Mouse (Mus musculus) lung, adult 18-20 months (tissue): ENCODE measurements at regions not wholly inside any gene's neighbourhood (a gene's known extent, or its start where the extent isn't known, plus 50 kb on each side); places are given as distances from the start of the nearest gene placed in this dataset.
"Not testable (repeated sequence)": the region's sequence is repeated elsewhere in the genome, so short reads cannot be mapped to it uniquely, and the experiment has no call there.

Experiments used
- DNase-seq, 2 experiments: peaks; one replicate each; pipeline ENCODE4 v3.0.0; 2022; ENCODE audit warnings: mixed read lengths in 2 of 2

DNA sequence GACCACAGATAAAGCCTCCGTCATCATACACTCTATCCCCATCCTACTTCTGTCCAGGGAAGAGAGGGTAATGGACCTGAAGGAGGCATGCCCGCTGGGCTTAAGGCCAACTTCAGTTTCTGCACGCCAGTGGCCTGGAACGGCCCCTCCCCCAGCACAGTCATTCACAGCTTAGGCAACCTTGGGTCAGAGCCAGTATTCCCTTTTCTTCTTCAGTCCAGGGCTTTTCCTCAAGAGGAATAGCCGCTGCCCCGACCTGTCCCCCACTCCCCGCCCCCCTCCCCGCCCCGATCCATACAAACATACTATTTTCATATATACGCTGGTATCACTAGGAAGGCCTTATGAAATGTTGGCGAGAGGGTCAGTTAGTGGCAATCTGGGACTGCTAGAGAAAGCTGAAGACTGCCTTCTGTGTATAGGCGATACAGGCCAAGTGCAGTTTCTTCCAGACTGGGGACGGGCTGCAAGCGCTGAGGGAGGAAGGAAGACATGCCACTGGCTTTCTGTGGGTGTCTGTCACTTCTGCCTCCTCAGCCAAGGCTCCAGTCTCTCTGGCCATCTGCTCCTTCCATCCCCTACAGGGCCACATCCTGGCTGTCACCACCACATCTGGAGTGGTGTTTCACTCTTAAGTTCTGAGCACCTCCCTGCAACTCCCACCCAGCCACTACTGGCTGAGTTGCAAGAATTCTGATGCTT, 113.5 kb upstream of the Lemd2 start:
- peak; percentile 76 to 80 for DNase-seq

DNA sequence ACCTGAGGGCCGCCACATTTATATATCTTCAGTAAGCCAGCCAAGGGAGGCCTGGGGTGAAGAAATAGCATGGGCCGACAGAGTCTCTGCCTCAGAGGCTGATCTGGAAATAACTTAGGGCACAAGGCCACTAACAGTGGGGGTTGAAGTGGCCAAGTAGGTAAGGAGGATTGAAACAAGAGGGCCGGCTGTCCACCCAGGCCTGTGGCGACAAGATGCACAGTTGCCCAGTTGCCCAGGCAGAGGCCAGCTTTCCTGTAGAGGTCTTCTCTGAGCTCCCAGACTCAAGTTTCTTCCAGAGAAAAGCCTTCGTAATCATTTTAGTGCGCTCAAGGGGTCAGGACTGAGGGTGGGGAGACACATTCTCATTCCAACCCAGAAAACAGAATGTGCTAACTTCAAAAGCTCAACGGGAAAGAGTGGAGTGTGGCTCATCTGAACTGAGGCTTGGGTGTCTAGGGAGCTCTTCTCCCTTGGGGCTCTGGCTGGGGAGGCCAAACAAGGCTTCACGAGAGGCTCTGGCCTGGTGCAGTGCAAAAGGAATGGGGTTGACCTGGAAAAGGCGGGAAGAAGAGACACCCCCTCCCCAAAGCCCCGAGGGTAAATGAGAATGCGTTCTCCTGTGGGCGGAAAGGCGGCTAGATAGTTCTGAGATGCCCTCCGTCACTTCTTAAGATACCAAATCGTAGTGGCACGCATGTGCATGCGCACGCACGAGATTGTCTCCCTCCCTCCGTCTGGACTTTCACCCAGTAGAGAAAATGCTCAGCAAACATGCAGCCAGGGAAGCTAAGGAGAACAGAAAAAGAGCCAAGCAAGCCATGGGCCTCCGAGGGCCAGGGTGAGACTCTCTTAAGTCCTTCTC, 112.7 kb upstream of the Lemd2 start:
- no peak for DNase-seq

DNA sequence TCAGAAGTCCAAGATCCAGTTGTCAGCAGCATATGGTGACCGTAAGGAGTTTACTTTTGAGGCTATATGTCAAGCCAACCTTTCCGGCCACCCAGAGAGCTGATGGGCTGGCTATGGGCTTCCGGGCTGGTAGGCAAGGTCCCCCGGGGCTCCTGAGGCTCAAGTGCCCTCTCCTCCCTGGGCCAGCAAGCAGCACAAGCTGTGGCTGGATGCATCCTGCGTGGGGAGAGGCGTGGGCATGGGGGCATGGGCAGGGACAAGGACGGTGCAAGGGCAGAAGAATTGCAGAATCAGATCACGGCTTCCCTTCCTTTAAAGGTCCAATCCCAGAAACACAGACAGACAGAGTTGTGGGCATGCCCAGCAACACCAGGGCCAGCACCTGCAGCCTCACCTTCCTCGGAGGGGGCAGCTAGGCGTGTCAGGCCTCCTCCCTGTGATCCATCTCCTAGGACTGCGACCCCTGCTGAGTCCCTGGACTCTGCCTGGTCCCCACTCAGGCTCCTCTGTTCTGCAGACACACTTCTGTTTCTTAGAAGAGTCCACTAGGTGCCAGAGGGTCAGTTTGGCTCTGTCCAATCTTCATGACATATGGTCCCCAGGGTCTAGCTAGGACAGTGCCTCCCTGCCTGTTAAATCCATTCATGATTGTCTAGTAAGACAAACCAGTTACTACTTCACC, 111.8 kb upstream of the Lemd2 start:
- DNase-seq: no peak

DNA sequence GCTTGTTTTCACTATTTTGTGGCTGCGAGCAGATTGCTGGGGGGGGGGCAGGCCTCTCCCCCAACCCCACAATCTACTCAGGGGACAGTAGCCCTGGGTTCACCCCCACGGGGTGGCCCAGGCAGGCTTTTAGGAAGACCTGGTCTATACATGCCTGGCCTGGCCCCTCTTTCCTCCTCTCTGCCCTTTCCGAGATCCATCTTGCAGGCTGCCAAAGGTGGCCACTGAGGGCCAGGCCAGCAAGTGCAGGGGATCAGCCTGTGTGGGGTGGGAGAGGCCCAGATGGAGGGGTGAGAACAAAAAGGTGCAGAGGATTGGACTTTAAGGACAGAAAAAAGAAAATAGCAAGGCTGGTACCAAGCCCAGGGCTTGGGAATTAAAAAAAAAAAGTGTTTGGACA, 111.2 kb upstream of the Lemd2 start:
- no peak for DNase-seq

DNA sequence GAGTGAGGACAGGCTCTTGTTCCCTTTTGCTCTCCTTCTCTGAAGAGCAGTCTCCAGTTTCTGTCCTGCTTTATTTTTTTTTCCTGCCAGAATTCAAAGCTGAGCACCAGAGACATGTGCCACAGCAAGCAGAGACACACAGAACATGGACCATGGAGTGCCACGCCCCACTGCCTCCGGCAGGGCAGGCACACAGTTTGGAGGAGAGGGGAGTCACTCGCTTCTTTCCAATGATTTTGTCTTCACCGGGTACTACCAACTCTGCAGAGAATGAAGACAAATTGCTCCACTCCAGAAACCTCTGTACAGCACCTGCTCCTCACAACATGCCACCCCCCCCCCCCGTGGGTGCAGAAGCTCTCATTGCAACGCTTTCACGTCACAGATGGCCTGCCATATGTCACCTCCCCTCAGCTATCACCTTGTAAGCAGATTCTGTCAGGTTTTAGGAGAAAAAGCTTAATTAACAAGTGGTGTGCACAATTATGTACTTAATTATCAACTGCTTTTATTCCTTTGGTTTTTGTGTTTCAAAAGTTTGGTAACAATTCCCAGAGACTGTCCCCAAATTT, 110.6 kb upstream of the Lemd2 start:
- no peak for DNase-seq

DNA sequence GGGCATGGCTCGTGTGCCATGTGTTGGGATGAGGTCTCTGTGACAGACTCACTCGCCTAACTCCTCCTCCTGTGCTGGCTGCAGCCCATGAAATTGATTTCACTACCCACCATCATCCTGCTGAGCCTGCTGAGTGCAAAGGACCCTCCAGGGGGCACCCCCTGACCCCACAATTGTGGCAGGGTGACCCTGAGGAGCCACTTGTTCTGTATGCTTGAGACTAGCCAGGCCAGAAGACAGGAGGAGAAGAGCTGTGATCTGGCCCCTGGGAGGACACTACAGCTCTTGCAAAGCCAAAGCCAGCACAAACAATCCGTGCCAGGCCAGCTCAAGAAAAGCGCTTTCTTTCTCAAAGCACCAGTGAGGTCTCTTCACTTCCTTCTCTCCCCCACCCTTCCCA, 104.7 kb upstream of the Lemd2 start:
- DNase-seq: no peak

DNA sequence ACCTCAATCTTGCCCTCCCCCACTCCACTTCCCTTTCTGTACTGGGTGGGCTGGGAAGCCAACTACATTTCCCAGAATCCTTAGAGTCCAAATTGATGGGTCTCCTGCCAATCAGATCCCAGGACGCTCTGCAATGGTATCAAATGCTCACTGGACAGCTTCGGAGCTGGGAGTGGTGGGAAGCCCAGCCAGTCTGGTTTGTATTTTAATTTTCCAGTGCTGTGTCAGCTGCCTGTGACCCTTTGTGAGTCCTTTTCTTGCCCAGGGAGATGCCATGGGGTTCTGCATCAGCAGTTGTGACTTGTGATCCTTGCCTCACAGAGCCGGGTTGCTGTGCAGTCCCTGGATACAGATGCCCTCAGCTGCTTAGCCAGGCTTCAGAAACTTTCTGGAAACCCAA, 100.6 kb upstream of the Lemd2 start:
- DNase-seq: no peak

DNA sequence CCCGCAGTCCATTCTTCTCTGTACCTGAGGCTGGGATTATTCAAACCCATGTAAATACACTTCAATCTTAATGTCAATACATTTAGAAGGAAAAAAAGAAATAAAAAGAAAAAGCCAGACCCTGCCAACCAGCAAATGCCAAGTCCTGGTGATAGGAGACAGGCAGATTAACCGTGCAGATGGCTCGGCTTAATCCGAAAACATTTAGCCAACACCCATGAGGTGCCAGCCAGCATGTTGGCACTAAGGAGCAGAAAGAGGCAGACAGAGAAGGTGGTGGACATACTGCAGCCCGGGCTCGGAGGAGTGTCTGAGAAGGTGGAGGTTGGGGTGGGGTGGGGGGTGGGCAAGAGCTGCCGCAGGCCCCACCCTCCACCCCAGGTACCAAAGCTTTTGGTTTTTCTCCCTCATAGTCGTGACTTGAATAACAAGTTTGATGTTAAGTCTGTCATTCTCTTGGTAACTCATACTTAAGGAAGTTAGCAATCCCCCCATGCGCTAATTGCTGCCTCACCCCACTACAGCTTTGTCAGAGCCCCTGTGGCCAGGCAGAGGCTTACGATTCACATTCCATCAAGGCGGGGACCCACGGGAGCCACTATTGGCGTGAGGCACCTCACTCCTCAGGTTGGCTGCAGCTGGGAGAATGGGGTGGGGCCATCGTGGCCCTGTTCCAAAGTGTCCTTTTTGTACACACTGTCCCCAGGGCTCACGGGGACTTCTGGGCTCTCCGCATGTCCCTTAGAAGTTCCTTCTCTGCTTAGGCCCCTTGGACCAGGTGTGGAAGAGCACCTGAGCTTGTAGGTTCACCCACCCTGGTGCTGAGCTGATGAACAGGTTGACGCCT, 99.6 kb upstream of the Lemd2 start:
- DNase-seq: no peak

DNA sequence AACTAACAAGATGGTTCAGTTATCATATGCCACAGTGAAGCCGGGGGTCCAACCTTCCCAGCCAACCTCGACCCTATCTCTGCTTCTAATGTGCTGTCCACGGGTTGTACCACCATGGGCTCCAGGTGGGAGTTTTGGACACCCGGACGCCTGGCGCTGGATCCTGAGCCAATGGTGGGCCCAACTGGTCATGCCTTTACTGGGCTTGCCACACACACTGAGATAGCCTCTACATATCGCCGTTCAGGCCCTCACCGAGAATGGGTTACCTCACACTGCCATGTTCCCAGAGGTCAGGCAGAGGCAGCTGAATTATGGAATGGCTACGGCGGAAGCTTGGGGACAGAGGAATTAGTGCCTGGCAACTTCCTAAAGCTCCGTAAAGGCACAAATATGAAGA, 98.8 kb upstream of the Lemd2 start:
- DNase-seq: no peak

DNA sequence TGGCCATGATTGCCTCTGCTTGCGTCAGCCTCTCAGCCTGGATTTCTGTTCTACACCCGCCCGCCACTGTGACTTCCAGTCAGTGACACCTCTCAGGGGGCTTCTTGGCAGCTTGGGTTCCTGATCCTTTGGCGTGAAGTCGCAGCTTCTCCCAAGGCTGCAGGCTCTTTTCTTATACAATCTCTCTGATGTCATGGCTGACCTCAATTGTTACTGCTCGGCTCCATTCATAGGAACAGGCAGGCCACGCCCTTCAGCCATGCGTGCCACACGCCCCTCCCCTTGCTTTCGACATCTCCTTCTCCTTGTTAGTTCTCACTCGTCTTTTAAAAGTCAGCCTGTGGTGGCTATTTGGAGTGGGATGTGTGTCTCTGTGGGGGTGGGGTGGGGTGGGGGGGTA, 97.1 kb upstream of the Lemd2 start:
- DNase-seq: peak in 1 of 2 experiments; percentile 34

DNA sequence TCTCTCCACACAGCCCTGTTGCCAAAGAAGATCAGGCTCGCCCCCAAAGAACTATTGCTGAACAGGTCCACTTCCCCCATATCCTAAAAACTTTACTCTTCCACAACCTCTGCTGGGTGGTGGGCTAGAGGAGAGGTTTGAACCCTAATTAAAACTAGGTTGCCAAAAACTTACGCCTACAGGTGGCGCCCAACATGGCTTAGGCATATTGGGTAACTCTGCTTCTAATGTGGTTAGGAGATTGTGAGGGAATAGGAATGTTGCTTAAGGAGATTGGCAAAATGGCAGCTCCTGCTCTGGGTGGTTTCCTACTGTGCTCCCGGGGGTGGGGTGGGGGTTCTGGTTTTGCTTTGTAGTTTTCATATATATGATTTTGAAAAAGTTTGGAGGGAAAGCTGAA, 95.0 kb upstream of the Lemd2 start:
- DNase-seq: no peak

DNA sequence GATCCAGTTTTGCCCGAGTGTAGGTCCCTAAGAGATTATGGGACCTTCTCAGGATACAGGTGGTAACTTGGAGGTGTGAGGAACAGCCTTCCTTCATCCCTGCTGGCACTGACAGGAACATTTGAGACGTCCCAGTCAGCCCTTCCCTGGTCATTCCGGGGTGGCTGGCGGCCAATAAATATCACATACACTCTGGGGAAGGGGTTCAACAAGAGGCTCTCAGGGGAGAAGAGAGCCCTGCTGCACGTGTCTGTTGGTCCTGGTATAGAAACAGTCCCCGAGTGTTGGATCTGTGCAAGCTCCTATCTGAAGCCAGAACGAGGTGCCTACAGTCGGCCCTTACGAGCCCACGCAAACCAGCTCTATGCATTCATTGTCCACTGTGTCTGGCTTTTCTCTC, 94.1 kb upstream of the Lemd2 start:
- no peak for DNase-seq

DNA sequence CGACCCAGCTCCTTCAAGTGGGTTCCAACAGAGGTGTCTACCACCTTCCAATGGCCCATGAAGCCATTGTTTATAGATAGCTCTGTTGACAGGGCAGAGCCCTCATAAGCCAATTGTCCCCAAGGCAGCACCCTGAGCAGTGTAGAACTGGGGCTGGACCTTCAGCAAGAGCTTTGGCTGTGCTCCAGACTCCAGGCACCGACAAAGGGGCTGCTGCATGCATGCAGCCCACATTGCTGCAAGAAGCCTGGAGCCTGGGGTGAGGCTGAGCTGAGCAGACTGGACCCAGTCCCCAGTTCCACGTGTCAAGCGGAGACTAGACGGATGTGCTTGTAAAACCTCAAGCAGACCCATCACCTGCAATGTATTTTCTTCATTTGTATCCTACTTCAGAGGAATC, 91.9 kb upstream of the Lemd2 start:
- DNase-seq: no peak

DNA sequence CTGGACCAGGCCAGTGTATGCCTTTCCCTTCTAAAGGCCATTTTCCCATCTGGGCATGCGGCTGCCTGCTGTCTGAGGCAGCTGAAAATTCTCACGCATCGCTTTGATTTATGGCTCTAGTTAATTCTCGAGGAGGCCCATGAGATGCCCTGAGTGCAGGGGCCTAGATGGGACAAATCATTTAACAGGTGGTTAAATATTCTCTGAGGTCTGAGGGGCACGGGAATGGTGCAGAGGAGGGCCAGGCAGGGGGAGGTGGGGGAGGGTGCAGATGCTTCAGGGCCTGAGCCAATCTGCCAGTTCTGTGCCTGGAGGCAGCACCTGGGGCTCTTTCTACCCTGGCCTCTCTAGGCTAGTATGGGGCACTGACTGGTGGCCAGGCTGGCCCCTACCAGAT, 89.9 kb upstream of the Lemd2 start:
- DNase-seq: no peak

DNA sequence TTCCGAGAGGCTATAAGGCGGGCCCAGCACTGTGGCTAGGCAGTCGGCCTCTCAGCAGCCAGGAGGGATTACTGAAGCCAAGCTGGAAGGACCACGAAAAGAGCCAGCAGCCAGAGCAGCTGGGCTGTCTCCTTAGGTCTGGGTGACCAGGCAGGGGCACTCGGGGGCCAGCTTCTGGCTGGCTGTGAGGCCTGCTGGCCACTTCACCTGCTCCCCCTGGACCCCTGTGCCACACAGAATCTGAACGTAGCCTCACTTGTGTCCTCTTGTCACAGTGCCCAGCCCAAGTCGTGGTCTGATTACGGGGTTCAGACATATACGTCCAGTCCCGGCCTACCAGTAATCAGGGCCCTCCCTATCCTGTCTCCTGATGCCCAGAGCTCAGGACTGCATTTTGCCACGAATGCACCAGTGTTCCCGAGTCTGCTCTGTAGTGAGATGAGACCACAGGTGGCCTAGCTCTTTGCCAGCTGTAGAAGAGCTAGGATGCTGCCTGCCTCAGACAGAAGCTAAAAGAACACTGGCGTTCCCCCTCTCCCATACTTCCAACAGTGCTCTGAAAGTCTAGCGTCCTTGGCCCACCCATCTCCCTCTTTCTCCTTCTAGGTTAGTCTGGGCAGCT, 89.4 kb upstream of the Lemd2 start:
- no peak for DNase-seq

DNA sequence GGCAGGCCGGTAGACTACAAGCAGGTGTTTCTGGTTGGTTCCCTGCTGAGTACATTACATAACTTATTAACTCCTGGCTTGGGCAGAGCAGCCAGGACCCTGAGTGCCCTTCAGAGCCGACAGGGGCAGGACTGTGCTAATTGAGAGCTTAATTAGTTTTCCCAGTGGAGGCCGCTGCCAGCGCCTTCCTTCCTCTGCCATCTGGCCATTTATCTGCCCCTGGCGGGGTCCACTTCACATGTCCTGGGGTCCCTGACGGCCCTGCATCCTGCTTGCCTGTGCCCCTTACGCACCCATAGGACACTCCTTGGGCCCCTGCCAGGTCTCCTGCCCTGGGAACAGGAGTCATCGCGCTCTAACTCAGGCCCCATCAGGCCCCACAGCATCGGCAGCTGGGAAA, 87.4 kb upstream of the Lemd2 start:
- DNase-seq: no peak

DNA sequence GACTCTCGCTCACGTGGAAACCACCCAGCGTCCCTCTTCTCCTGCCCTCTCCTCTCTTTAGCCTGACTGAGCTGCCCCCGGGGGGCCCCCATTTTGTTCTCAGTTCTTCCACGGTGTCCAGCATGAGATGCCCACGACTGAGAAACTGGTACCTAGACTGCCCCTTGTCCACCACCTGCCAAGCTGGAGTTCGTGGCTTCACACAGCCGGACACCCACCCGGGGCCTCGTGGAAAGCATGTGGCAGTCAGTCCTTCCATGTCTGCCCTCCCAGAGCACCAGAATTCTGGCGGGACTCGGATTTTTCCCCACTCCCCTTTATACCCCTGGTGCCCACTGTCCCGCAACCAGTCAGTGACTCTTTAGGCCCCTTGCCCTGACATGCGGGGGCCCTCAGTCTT, 86.9 kb upstream of the Lemd2 start:
- no peak for DNase-seq

DNA sequence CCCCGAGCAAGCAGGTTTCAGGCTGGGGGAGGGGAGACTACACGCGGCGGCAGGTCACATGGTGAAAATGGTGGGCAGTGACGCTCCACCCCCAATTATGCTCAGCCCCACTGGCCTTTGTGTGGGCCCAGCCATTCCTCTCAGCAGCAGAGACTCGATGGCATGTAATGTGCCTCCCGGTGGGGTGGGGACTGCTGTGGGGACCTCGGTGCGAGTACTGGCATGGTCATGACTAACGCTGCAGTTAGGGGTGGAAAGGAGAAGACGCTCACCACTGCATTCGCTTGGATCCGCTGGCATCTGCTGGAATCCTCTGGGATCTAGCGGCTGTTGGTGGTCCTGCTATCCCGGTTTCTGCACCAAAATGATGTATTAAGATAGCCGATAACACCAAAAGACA, 86.0 kb upstream of the Lemd2 start:
- DNase-seq: no peak

DNA sequence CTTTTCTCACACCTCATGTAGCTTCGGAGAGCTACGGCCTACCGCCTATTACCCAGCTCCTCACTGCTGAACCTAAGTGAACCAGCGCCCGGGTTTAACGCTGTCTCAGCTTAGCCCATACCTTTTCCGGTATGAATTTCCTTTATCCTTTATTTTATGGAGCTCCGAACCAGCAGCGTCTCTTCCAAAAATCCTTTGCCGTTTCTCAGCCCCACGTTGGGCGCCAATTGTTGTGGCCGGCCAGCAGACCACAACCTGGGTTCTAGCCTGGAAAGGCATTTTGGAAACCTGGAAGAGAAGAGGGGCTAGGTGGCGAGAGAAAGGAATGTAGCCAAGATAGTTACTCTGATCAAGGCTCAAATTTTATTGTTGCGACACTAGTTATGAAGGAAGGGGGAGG, 85.5 kb upstream of the Lemd2 start:
- not testable (repeated sequence) for DNase-seq

DNA sequence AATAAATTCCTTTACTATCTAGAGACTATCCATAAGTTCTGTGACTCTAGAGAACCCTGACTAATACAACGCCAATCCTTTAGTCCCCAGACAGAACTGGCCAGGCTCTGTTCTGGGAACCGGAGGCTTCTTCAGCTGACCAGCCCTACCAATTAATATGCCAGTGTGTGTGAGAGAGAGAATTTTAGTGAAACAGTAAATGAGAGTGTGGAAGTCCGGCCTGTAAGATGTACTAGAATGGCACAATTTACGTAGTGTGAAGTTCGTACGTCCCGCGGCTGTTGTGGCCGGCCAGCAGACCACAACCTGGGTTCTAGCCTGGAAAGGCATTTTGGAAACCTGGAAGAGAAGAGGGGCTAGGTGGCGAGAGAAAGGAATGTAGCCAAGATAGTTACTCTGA, 83.7 kb upstream of the Lemd2 start:
- not testable (repeated sequence) for DNase-seq

DNA sequence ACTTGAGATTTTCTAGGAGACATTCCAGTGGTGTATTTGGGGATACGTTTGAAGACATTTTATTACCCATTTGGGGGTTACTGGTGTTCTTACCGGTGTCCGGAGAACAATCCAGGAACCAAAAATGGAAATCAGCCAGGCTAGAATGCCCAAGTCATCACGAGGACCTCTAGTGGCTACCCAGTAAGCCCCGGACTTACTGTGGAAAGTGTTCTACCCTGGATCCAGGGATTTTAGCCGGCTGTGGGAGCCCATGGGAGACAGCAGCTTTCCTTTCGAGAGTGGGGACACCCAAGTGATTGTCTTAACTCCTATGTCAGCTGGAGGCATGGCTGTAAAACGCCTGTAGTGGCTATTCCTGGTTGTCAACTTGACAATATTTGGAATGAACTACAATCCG, 77.0 kb upstream of the Lemd2 start:
- no peak for DNase-seq
